Mouse (Mus musculus): ENCODE results near the gene 4430402I18Rik. TPM values are rescaled to one million over a fixed set of nuclear protein-coding genes. Genes with fewer than 3 reads are reported as not detected.

The 4430402I18Rik gene
- total and polyA plus RNA-seq, 2 experiments from 2014 or later: 2.1 to 4.7 TPM

DNA sequence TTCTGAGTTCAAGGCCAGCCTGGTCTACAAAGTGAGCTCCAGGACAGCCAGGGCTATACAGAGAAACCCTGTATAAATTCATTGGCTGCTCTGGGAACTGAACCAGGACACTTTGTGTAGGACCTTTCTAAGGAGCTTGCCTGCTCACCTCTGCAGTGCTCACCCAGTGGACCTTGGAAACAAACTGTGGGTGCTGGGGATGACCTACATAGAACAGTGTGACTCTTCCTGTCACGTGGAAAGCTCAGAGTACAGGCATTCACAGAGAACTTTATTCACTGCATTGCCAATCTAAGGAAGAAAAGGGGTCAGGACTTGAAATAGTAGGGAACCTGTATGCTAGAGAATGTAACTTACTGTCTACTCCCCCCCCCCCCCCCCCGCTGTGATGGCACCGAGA is 78.3 kb downstream of the 4430402I18Rik start:
- DNase-seq (no peak), ATAC-seq (no peak)
- TF ChIP-seq CTCF (IDR thresholded peaks at IDR 0.05; ENCODE audit: low read depth): no peak
- no peaks in the 10 kb centered on the region for H3K27me3 ChIP-seq (ENCODE audit: insufficient read depth, low read length)
- no peak overlapping the region for H3K27ac ChIP-seq (ENCODE audit: low read depth, low read length)
- H3K9ac ChIP-seq: no peak overlapping the region
- H3K4me1 ChIP-seq (ENCODE audit: insufficient read depth): no peaks in the 10 kb centered on the region
- WGBS: 67% methylated on average over 3 of the region's 3 CpGs
- no peak overlapping the region for H3K4me3 ChIP-seq (ENCODE audit: low read depth, low read length)
- no peak overlapping the region for H3K4me2 ChIP-seq (ENCODE audit: low read depth)
- H3K9me3 ChIP-seq (ENCODE audit: low read length): no peaks in the 10 kb centered on the region
- no peaks in the 10 kb centered on the region; the same call in 1 of the 2 replicates for H3K36me3 ChIP-seq (ENCODE audit: insufficient read depth)

DNA sequence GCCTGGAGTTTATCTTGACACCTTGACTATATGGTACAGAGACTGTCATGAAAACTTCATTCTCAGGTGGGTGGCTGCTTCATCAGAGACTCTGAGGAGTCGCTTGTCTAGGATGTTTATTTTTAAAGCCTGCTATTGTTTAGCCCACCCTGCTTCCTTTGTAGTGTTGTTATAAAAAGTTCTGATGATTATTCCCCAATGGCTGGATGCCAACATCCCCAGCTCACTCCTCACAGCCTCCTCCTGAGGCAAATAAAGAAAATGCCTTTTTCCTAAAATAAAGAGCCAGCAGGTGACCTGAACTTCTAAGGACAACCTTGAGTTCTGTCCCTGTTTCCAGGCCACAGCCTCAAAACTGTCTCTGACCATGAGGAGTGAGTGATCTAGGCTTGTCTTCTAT is 79.1 kb downstream of the 4430402I18Rik start:
- Histone ChIP-seq H3K4me3 (ENCODE audit: low read depth, low read length) (no peak overlapping the region), H3K4me1 (ENCODE audit: insufficient read depth) (no peaks in the 10 kb centered on the region), H3K36me3 (ENCODE audit: insufficient read depth) (no peaks in the 10 kb centered on the region; the same call in 1 of the 2 replicates), H3K27ac (ENCODE audit: low read depth, low read length) (no peak overlapping the region), H3K27me3 (ENCODE audit: insufficient read depth, low read length) (no peaks in the 10 kb centered on the region), H3K4me2 (ENCODE audit: low read depth) (no peak overlapping the region), H3K9me3 (ENCODE audit: low read length) (no peaks in the 10 kb centered on the region), H3K9ac (no peak overlapping the region)
- no peak for TF ChIP-seq CTCF (IDR thresholded peaks at IDR 0.05; ENCODE audit: low read depth)
- ATAC-seq: no peak
- WGBS: 19% methylated on average over 1 of the region's 1 CpGs
- DNase-seq: no peak

DNA sequence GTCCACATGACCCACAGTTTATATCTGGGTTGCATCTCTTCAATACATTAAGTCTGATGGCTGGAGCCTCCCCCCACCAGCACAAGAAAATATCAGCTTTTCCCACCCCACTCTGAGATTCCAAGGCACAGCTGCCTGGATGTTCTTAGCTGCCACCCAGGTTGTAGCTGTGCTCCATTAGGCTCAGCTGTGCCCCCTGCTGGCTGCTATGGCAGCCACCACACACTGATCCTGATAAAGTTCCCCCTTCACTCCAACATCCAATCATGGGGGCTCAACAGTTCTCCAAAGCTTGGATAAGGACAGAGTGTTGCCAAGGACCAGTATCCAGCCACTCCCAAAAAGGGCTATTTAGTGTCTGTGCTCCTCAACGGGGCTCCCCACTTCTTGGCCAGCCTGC is 84.5 kb downstream of the 4430402I18Rik start:
- Histone ChIP-seq H3K4me2 (ENCODE audit: low read depth) (no peak overlapping the region), H3K27ac (ENCODE audit: low read depth, low read length) (no peak overlapping the region), H3K4me1 (ENCODE audit: insufficient read depth) (no peaks in the 10 kb centered on the region), H3K36me3 (ENCODE audit: insufficient read depth) (no peaks in the 10 kb centered on the region; the same call in 1 of the 2 replicates), H3K27me3 (ENCODE audit: insufficient read depth, low read length) (no peaks in the 10 kb centered on the region), H3K9me3 (ENCODE audit: low read length) (no peaks in the 10 kb centered on the region), H3K9ac (no peak overlapping the region), H3K4me3 (ENCODE audit: low read depth, low read length) (no peak overlapping the region)
- DNase-seq: no peak
- peak; percentile 64 for TF ChIP-seq CTCF (IDR thresholded peaks at IDR 0.05; ENCODE audit: low read depth)
- 52% methylated on average over 1 of the region's 1 CpGs for WGBS
- no peak; the same call in 1 of the 2 replicates for ATAC-seq

DNA sequence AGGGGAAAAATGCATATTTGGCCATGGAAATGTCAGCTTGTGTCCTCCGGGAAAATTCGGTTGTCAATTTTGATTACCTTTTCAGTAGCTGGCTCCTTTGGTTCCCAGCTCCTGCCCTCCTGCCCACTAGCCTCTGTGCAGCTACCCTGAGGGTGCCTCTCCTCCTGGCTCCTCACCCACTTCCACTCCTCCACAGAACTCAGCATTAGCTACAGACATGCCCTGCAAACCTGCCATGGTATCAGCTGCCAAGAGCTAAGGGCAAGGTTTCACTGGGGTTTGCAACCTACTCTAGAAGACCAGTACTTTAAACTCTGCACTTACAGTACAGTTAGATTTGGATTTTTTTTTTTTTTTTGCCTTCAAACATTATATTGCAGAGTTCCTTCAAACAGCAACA is 88.1 kb downstream of the 4430402I18Rik start:
- no peak overlapping the region for H3K4me2 ChIP-seq (ENCODE audit: low read depth)
- ATAC-seq (no peak), DNase-seq (no peak)
- WGBS: 82% methylated on average over 2 of the region's 2 CpGs
- no peak overlapping the region for H3K27ac ChIP-seq (ENCODE audit: low read depth, low read length)
- no peaks in the 10 kb centered on the region for H3K27me3 ChIP-seq (ENCODE audit: insufficient read depth, low read length)
- no peak overlapping the region for H3K9ac ChIP-seq
- H3K4me1 ChIP-seq (ENCODE audit: insufficient read depth): no peaks in the 10 kb centered on the region
- H3K36me3 ChIP-seq (ENCODE audit: insufficient read depth): no peaks in the 10 kb centered on the region; the same call in 1 of the 2 replicates
- H3K4me3 ChIP-seq (ENCODE audit: low read depth, low read length): no peak overlapping the region
- TF ChIP-seq CTCF (IDR thresholded peaks at IDR 0.05; ENCODE audit: low read depth): no peak
- H3K9me3 ChIP-seq (ENCODE audit: low read length): no peaks in the 10 kb centered on the region

DNA sequence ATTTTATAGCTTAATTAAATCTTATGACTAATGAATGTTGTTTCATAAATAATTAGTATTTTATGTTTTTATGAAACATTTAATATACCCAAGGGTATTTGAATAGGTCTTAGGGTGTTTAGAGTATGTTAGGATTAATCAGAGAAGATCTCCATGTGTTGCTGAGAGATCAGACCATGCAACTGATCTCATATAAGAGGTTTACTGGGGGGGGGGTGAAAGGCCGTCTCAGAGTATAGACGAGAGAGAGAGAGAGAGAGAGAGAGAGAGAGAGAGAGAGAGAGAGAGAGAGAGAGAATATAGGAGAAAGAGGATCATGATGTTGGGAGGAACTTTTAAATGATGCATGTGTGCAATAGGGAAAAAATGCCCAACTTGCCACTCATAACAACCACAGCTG is 97.2 kb downstream of the 4430402I18Rik start:
- Histone ChIP-seq H3K9me3 (ENCODE audit: low read length) (no peaks in the 10 kb centered on the region), H3K27ac (ENCODE audit: low read depth, low read length) (no peak overlapping the region), H3K4me3 (ENCODE audit: low read depth, low read length) (no peak overlapping the region), H3K9ac (no peak overlapping the region), H3K36me3 (ENCODE audit: insufficient read depth) (no peaks in the 10 kb centered on the region), H3K4me2 (ENCODE audit: low read depth) (no peak overlapping the region), H3K27me3 (ENCODE audit: insufficient read depth, low read length) (no peaks in the 10 kb centered on the region), H3K4me1 (ENCODE audit: insufficient read depth) (no peaks in the 10 kb centered on the region)
- no peak for TF ChIP-seq CTCF (IDR thresholded peaks at IDR 0.05; ENCODE audit: low read depth)
- ATAC-seq (no peak), DNase-seq (no peak)
- 63% methylated on average over 2 of the region's 2 CpGs for WGBS

DNA sequence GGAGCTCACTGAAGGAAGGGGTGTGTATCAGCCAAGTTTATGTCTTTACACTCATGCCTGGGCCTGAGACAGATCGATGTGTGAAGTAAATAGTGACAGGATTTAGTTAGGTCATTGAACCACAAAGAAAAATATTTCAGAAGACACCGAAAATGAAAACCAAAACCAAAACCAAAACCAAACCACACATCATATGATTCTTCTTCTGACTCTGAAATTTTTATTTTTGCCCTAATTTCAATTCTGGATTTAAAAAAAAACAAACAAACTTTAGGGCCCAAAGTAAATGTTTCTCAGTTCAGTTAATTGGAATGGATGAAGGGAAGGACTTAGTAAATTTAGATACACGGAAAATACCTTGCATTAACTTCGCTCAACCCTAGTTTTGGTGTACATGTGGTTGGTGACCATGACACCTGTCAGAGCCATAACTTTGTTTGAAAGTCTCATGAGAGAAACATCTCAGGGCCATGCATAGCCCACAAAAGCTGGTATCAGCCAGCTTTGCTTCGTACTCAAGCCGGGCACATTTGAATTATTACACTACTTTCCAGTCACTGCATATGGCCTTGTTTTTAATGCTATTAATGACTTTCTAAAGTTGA is 98.2 kb downstream of the 4430402I18Rik start:
- WGBS: 92% methylated on average over 6 of the region's 6 CpGs
- no peak overlapping the region for H3K27ac ChIP-seq (ENCODE audit: low read depth, low read length)
- H3K4me1 ChIP-seq (ENCODE audit: insufficient read depth): no peaks in the 10 kb centered on the region
- TF ChIP-seq CTCF (IDR thresholded peaks at IDR 0.05; ENCODE audit: low read depth): no peak
- no peak overlapping the region for H3K4me2 ChIP-seq (ENCODE audit: low read depth)
- DNase-seq (no peak), ATAC-seq (no peak)
- no peak overlapping the region for H3K9ac ChIP-seq
- H3K27me3 ChIP-seq (ENCODE audit: insufficient read depth, low read length): no peaks in the 10 kb centered on the region
- H3K36me3 ChIP-seq (ENCODE audit: insufficient read depth): no peaks in the 10 kb centered on the region
- H3K9me3 ChIP-seq (ENCODE audit: low read length): no peaks in the 10 kb centered on the region
- H3K4me3 ChIP-seq (ENCODE audit: low read depth, low read length): no peak overlapping the region

DNA sequence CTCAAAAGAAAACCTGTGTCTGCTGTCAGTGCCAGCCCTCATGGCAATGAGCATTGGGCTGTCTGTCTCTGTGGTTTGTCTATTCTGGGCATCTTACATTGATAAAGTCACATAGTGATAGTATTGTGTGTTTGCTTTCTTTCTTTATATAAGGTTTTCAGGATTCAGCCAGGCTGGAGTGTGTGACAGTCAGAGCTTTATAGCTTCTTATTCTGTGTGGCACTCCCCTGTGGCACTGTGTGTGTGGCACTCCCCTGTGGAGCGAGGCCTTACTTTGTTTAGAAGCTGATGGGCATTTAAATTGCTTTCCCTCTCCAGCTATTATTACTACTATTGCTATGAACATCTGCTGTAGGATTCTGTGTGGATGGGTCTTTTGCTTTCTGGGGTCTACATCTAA is 102.1 kb downstream of the 4430402I18Rik start:
- DNase-seq: no peak
- Histone ChIP-seq H3K9me3 (ENCODE audit: low read length) (no peaks in the 10 kb centered on the region), H3K9ac (no peak overlapping the region), H3K27ac (ENCODE audit: low read depth, low read length) (no peak overlapping the region), H3K4me2 (ENCODE audit: low read depth) (no peak overlapping the region), H3K36me3 (ENCODE audit: insufficient read depth) (no peaks in the 10 kb centered on the region), H3K4me3 (ENCODE audit: low read depth, low read length) (no peak overlapping the region), H3K27me3 (ENCODE audit: insufficient read depth, low read length) (no peaks in the 10 kb centered on the region), H3K4me1 (ENCODE audit: insufficient read depth) (no peaks in the 10 kb centered on the region)
- ATAC-seq: no peak; the same call in 1 of the 2 replicates
- WGBS: 54% methylated on average over 1 of the region's 1 CpGs
- TF ChIP-seq CTCF (IDR thresholded peaks at IDR 0.05; ENCODE audit: low read depth): no peak
